Mouse (Mus musculus) hindbrain, embryonic 14.5 days (tissue): ENCODE data around the gene Atp8b4. TPM values are rescaled to one million over a fixed set of nuclear protein-coding genes. Genes with fewer than 3 reads are reported as not detected.

Experiments
- ATAC-seq: fragments of 200-750 bp; cut with Nextera tagmentation; 2 replicates; pipeline ENCODE4 v1.8.0; 2017; ENCODE audit warnings: moderate number of reproducible peaks, mild to moderate bottlenecking, moderate TSS enrichment, moderate library complexity; ENCODE audit not compliant: low FRiP score
- DNase-seq: peaks from one replicate; pipeline ENCODE4 v3.0.0-alpha.2; 2015; ENCODE audit warnings: low spot score
- H3K27ac ChIP-seq: fragments of 300-500 bp; sonication (generic); 2 replicates; pipeline ENCODE4 v1.5.1; 2014; ENCODE audit warnings: mild to moderate bottlenecking, moderate library complexity
- H3K27me3 ChIP-seq: fragments of 300-500 bp; sonication (generic); 2 replicates; pipeline ENCODE4 v1.6.1; 2014; ENCODE audit warnings: mild to moderate bottlenecking, low read length, mixed read lengths; ENCODE audit not compliant: control insufficient read depth, insufficient read depth
- H3K36me3 ChIP-seq: fragments of 300-500 bp; sonication (generic); replicated peaks from 2 replicates; pipeline ENCODE4 v1.6.1; 2014; ENCODE audit not compliant: control insufficient read depth, insufficient read depth
- H3K4me1 ChIP-seq: fragments of 300-500 bp; sonication (generic); replicated peaks from 2 replicates; pipeline ENCODE4 v1.6.1; 2014; ENCODE audit warnings: antibody characterized with exemption, low read length, mixed read lengths; ENCODE audit not compliant: control insufficient read depth, insufficient read depth
- H3K4me2 ChIP-seq: fragments of 300-500 bp; sonication (generic); replicated peaks from 2 replicates; pipeline ENCODE4 v1.6.1; 2014; ENCODE audit warnings: mild to moderate bottlenecking, moderate library complexity
- H3K4me3 ChIP-seq: fragments of 300-500 bp; sonication (generic); replicated peaks from 2 replicates; pipeline ENCODE4 v1.5.1; 2014; ENCODE audit warnings: mild to moderate bottlenecking, low read length
- H3K9ac ChIP-seq: fragments of 300-500 bp; sonication (generic); 2 replicates; pipeline ENCODE4 v1.6.1; 2014
- H3K9me3 ChIP-seq: fragments of 300-500 bp; sonication (generic); 2 replicates; pipeline ENCODE4 v1.6.1; 2016; ENCODE audit warnings: low read length; ENCODE audit not compliant: control insufficient read depth
- WGBS: fragments of 180-500 bp; shearing (Covaris S2); extraction: QIAGEN DNeasy Blood & Tissue Kit; methylation state at CpG from one replicate; pipeline ENCODE4 v1.1.7; 2014; 5-methylcytosine and 5-hydroxymethylcytosine counted together
- polyA plus RNA-seq: library from polyadenylated mRNA; unstranded; fragments of >200 nt; fragmentation: Nextera tagmentation; extraction: Ambion mirVana; gene quantifications from 2 replicates; pipeline ENCODE4 v1.2.1, GENCODE M21; 2014

The Atp8b4 gene
- polyA plus RNA-seq, 1 experiment from 2014 or later, result 0.08 TPM

GRCm38 (mm10) chr2:126485262-126486017 lies 15.0 kb downstream of the Atp8b4 start:
- H3K4me1 ChIP-seq, result no peaks in the 10 kb centered on the region
- 89% methylated on average over 11 of the region's 11 CpGs for WGBS
- no peak overlapping the region for H3K27ac ChIP-seq
- no peak overlapping the region for H3K4me2 ChIP-seq
- H3K27me3 ChIP-seq, result no peaks in the 10 kb centered on the region
- H3K36me3 ChIP-seq, result no peaks in the 10 kb centered on the region
- H3K9me3 ChIP-seq, result no peaks in the 10 kb centered on the region
- H3K4me3 ChIP-seq, result no peak overlapping the region
- ATAC-seq (no peak), DNase-seq (no peak)
- H3K9ac ChIP-seq, result no peak overlapping the region

GRCm38 (mm10) chr2:126483337-126483736 lies 17.1 kb downstream of the Atp8b4 start:
- H3K27ac ChIP-seq, result no peak overlapping the region
- no peak for DNase-seq
- H3K4me3 ChIP-seq, result no peak overlapping the region
- ATAC-seq, result no peak
- H3K9me3 ChIP-seq, result no peaks in the 10 kb centered on the region
- WGBS, result 84% methylated on average over 6 of the region's 6 CpGs
- no peak overlapping the region for H3K9ac ChIP-seq
- H3K4me1 ChIP-seq, result no peaks in the 10 kb centered on the region
- H3K36me3 ChIP-seq, result no peaks in the 10 kb centered on the region
- no peak overlapping the region for H3K4me2 ChIP-seq
- H3K27me3 ChIP-seq, result no peaks in the 10 kb centered on the region

- H3K9ac ChIP-seq, result no peak overlapping the region
- H3K4me2 ChIP-seq, result no peak overlapping the region
- no peaks in the 10 kb centered on the region for H3K9me3 ChIP-seq
- ATAC-seq (no peak), DNase-seq (no peak)
- no peaks in the 10 kb centered on the region for H3K36me3 ChIP-seq
- no peak overlapping the region for H3K27ac ChIP-seq
- H3K4me1 ChIP-seq, result no peaks in the 10 kb centered on the region
- H3K4me3 ChIP-seq, result no peak overlapping the region
- WGBS, result 93% methylated on average over 7 of the region's 7 CpGs
- no peaks in the 10 kb centered on the region for H3K27me3 ChIP-seq
Observed at GRCm38 (mm10) chr2:126477556-126477955, 22.9 kb downstream of the Atp8b4 start.

- no peaks in the 10 kb centered on the region for H3K27me3 ChIP-seq
- no peak overlapping the region for H3K9ac ChIP-seq
- ATAC-seq (no peak), DNase-seq (no peak)
- WGBS, result 88% methylated on average over 11 of the region's 11 CpGs
- H3K9me3 ChIP-seq, result no peaks in the 10 kb centered on the region
- H3K4me3 ChIP-seq, result no peak overlapping the region
- no peak overlapping the region for H3K27ac ChIP-seq
- H3K36me3 ChIP-seq, result no peaks in the 10 kb centered on the region
- H3K4me2 ChIP-seq, result no peak overlapping the region
- H3K4me1 ChIP-seq, result no peaks in the 10 kb centered on the region
Observed at GRCm38 (mm10) chr2:126475681-126476410, 24.6 kb downstream of the Atp8b4 start.

- no peak overlapping the region for H3K4me3 ChIP-seq
- WGBS, result 96% methylated on average over 6 of the region's 6 CpGs
- H3K9me3 ChIP-seq, result no peaks in the 10 kb centered on the region
- no peak for DNase-seq
- ATAC-seq, result no peak
- no peaks in the 10 kb centered on the region for H3K4me1 ChIP-seq
- H3K4me2 ChIP-seq, result no peak overlapping the region
- H3K27ac ChIP-seq, result no peak overlapping the region
- H3K36me3 ChIP-seq, result no peaks in the 10 kb centered on the region
- H3K27me3 ChIP-seq, result no peaks in the 10 kb centered on the region
- no peak overlapping the region for H3K9ac ChIP-seq
Observed at GRCm38 (mm10) chr2:126474019-126474418, 26.5 kb downstream of the Atp8b4 start.

GRCm38 (mm10) chr2:126472836-126473235 lies 27.6 kb downstream of the Atp8b4 start:
- no peak for ATAC-seq
- 86% methylated on average over 5 of the region's 5 CpGs for WGBS
- Histone ChIP-seq H3K9me3 (no peaks in the 10 kb centered on the region), H3K4me1 (no peaks in the 10 kb centered on the region), H3K4me2 (no peak overlapping the region), H3K4me3 (no peak overlapping the region), H3K36me3 (no peaks in the 10 kb centered on the region), H3K27me3 (no peaks in the 10 kb centered on the region), H3K27ac (no peak overlapping the region), H3K9ac (no peak overlapping the region)
- DNase-seq, result no peak

GRCm38 (mm10) chr2:126467790-126468189 lies 32.7 kb downstream of the Atp8b4 start:
- 85% methylated on average over 4 of the region's 4 CpGs for WGBS
- no peaks in the 10 kb centered on the region for H3K27me3 ChIP-seq
- ATAC-seq (no peak), DNase-seq (no peak)
- no peaks in the 10 kb centered on the region for H3K36me3 ChIP-seq
- no peaks in the 10 kb centered on the region for H3K9me3 ChIP-seq
- H3K27ac ChIP-seq, result no peak overlapping the region
- H3K4me1 ChIP-seq, result no peaks in the 10 kb centered on the region
- H3K4me3 ChIP-seq, result no peak overlapping the region
- H3K9ac ChIP-seq, result no peak overlapping the region
- no peak overlapping the region for H3K4me2 ChIP-seq

- Histone ChIP-seq H3K4me3 (no peak overlapping the region), H3K4me1 (no peaks in the 10 kb centered on the region), H3K9me3 (no peaks in the 10 kb centered on the region), H3K9ac (no peak overlapping the region), H3K27me3 (no peaks in the 10 kb centered on the region), H3K4me2 (no peak overlapping the region), H3K27ac (no peak overlapping the region), H3K36me3 (no peaks in the 10 kb centered on the region)
- 88% methylated on average over 13 of the region's 13 CpGs for WGBS
- no peak for ATAC-seq
- DNase-seq, result no peak
Observed at GRCm38 (mm10) chr2:126466391-126467134, 33.9 kb downstream of the Atp8b4 start.

- Histone ChIP-seq H3K9ac (no peak overlapping the region), H3K4me2 (no peak overlapping the region), H3K27ac (no peak overlapping the region), H3K9me3 (no peaks in the 10 kb centered on the region), H3K27me3 (no peaks in the 10 kb centered on the region), H3K36me3 (no peaks in the 10 kb centered on the region), H3K4me3 (no peak overlapping the region), H3K4me1 (no peaks in the 10 kb centered on the region)
- ATAC-seq (no peak), DNase-seq (no peak)
- WGBS, result 96% methylated on average over 2 of the region's 2 CpGs
Observed at GRCm38 (mm10) chr2:126458661-126459060, 41.8 kb downstream of the Atp8b4 start.
